Mouse (Mus musculus): ENCODE data around the gene Gm49321.
A peak's percentile ranks its signal among the peaks of the same experiment; 100 is the strongest.

The Gm49321 gene

DNA sequence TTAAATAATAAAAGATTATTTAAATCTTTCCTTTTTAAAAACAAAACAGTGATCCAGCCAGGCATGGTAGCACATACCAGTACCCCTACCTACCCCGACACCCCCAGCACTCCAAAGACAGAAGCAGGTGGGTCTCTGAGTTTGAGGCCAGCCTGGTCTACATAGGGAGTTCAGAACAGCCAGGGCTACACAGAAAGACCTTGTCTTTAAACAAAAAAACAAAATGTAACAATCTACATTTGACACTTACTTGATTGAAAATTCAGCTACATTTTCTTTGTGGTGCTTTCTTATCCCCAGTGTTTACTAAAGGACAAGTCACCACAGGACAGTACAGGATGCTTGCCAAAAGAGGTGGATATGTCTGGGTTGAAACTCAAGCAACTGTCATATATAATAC, at the start of gene Gm49321:
Gene Gm49321, plus strand, starts transcription at position 301 of the 400 bp plus-strand sequence.
- no peak for DNase-seq (ENCODE audit: low read depth, low spot score)

DNA sequence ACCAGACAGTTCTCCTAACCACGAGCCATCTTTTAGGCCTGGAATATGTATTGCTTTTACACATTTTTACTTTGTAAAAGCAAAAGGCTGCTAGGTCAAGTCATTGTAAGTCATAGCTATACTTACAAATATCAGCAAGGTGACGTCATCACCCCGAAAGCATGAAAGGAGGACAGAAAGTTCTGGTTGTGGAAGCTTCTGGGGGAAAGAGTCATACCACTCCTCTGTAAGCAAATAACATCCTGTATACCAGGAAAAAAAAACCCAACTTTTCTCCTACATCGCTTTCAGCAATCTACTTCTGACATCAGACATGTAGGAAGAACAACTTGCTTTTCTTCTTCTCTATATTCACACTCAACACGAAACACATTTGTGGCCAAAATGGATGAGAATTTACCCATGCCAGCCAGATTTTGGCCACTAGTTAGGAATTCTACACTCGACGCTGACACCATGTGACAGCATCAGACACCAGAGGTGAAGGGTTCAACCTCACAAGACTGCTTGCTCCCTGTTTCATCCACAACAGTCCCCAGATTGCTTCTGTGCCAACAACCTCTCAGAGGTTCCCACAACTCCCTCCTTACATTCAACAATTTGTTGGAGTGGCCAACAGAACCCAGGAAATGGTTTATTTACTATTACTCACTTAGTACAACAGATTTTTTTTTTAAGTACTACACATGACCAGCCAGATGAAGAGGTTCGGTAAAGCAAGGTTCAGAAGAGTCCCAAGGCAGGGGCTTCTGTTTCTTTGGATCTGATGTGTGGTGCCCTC, 49.3 kb upstream of the Gm49321 start:
- no peak for DNase-seq (ENCODE audit: low read depth, low spot score)

- DNase-seq (ENCODE audit: low read depth, low spot score), result no peak
These were observed 47.9 kb upstream of the Gm49321 start for GRCm38 (mm10) chr12:73889571-73889970.

DNA sequence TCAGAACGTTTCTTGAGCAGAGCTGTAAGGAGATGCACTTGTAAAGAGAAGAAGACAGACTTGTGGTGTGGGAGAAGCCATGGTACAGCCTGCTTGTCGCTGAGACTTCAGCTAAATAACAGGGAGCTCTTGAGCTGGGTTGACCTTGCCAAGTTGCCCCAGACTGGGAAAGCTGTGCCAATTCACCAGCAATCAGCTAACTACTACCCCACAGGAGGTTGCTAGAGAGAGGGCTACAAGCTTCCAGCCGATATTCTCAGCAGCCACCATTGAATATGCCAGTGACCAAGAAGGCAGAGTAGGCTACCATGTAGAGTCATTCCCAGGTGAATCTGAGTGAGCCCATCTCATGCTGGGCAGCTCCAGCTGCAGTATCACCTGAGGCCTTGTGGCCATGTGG, 47.4 kb upstream of the Gm49321 start:
- DNase-seq (ENCODE audit: low read depth, low spot score), result no peak

DNA sequence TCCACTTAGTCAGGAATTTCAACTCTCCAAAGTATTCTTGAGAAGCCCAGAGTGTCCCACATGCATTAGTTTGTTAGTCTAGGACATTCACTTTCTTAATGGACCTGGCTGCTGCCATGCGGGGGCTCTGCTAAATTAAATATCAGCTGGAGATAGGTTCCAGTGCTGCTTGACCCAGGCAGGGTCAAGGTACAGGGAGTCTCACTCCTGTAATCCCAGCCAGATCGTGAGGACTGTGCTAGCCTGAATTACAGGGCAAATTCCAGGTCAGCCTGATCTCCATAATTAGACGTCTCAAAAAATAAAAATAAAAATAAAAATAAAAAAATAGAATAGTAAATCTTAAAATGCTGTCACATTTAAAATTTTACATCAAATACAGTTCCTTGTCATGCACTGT, 44.8 kb upstream of the Gm49321 start:
- no peak for DNase-seq (ENCODE audit: low read depth, low spot score)

DNA sequence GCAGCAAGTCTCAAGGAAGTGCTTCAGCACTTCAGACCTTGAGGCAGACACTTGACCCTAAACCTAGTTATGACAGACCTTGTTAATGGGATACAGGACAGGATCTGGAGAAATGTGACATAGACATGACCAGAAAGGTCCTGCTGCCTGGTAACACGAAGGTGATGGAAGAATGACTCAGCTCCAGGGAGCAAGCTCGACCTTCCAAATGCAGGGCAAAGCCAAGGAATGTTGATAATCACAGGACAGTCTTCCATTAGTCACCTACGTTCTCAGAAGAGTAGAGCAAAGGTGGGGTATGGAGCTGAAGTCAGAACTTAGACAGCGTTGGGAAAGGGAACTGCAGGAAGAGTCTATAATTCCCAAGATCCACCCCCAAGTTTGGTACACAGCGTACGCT, 42.6 kb upstream of the Gm49321 start:
- no peak for DNase-seq (ENCODE audit: low read depth, low spot score)

DNA sequence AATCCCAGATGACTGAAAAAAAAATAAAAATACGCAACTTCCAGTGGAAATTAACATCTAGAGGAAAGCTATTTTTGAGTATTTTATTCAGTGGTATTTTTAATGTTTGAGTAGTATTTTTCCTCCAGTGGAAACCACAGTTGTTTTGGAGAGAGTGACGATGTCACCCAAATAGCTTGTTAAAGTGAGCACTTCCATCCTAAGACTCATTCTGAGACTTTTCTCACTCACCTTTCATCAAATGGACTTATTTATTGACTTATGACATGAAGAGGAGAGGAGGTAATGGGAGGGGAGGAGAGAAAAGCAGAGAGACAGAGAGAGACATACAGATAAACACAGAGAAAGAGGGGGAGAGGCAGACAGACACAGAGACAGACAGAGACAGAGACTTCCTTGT, 41.8 kb upstream of the Gm49321 start:
- DNase-seq (ENCODE audit: low read depth, low spot score), result no peak

- DNase-seq (ENCODE audit: low read depth, low spot score), result no peak
These were observed 41.0 kb upstream of the Gm49321 start for GRCm38 (mm10) chr12:73896471-73896870.

DNA sequence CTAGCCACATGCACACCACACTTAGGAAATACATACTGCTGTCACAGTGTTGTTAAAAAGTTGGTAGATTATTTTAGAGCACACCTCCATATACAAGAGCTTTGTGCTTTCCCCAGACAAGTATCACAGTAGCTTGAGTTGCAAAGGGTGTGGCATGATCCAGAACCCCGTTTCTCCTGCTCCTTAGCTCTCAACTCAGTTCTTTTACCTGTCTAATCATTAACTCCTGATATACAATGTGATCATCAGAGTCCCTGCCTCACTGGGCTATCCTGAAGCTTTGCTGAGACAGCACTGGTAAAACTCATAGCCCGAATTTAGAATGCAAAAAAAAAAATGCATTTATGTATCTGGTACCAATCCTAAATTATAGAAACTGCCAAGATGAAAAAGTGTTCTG, 39.2 kb upstream of the Gm49321 start:
- no peak for DNase-seq (ENCODE audit: low read depth, low spot score)

DNA sequence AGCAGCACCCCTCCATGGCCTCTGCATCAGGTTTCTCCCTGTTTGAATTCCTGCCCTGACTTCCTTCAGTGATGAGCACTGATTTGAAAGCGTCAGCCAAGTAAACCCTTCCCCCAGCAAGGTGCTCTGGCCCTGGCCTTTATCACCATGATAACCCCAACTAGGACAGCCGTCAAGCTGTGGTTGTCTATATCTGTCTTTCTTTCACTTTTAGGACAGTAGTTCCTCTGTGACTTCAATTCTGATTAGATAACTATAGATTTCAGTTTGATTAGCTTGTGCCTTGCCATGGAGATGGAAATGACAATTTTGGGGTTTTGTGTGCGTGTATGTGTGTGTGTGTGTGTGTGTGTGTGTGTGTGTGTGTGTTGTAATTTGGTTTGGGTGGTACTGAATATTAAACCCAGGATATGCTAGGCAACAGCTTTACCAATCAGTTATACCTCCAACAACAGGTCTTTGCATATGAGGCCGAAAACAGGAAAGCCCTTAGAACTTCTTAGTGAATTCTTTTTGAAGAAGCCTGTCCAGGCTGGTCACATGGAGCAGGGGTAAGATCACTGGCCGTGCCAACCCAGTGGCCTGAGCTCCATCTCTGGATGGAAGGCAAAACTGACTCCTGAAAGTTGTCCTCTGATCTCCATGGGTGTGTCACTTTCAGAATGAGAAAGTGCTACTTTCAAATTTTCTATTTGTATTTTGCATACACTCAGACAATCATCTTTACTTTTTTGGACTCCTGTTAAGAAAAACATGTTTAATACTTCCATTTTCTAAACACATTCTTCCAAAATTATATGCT, 33.1 kb upstream of the Gm49321 start:
- DNase-seq (ENCODE audit: low read depth, low spot score), result no peak

GRCm38 (mm10) chr12:73905041-73905440, 32.4 kb upstream of the Gm49321 start:
- no peak for DNase-seq (ENCODE audit: low read depth, low spot score)

GRCm38 (mm10) chr12:73905555-73905954, 31.9 kb upstream of the Gm49321 start:
- no peak for DNase-seq (ENCODE audit: low read depth, low spot score)

- DNase-seq (ENCODE audit: low read depth, low spot score), result no peak
These were observed 30.3 kb upstream of the Gm49321 start for GRCm38 (mm10) chr12:73907079-73907672.

GRCm38 (mm10) chr12:73907673-73908150, 29.7 kb upstream of the Gm49321 start:
- peak; percentile 97 for DNase-seq (ENCODE audit: low read depth, low spot score)

GRCm38 (mm10) chr12:73908274-73909012, 29.0 kb upstream of the Gm49321 start:
- peak; percentile 70 for DNase-seq (ENCODE audit: low read depth, low spot score)

DNA sequence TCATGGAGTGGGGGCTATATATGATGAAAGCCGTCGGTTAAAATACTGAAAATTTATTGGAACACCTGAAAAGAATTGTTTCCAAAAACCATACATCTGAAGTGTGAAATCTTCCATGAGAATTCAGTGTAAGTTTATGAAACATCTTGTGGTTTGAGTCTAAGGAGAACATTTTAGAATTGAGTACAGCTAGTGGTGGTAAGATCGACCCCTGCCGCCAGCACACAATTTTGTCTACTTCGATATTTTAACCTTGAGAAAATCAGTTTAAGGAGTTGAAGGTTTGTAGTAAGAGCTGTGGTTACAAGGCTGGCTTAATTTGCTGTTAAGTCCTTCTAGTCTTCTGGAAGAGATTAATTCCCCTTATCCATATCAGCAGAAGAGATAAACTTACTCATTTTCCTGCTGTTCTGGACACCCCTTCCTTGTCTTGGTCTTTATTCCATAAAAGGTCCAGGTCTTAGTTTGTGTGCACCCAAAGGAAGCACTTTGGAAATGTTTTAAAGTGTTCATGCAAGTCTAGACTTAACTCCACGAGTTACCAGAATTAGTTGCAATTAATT, 28.4 kb upstream of the Gm49321 start:
- no peak for DNase-seq (ENCODE audit: low read depth, low spot score)

GRCm38 (mm10) chr12:73918479-73918878, 19.0 kb upstream of the Gm49321 start:
- DNase-seq (ENCODE audit: low read depth, low spot score), result no peak

- no peak for DNase-seq (ENCODE audit: low read depth, low spot score)
These were observed 7.2 kb upstream of the Gm49321 start for GRCm38 (mm10) chr12:73930266-73930665.

DNA sequence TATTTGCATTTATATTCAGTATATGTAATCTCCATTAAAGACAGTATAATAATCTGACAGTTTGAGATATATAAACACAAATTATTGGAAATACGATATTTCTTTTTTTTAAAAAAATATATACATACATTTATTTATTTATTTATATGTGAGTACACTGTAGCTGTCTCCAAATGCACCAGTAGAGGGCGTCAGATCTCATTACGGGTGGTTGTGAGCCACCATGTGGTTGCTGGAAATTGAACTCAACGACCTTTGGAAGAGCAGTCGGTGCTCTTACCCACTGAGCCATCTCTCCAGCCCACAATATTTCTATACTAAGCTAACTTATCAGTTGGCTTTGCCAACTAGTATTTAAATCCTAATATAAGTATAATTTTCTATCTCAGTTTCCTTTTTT, 6.2 kb upstream of the Gm49321 start:
- DNase-seq (ENCODE audit: low read depth, low spot score), result peak; percentile 50

- no peak for DNase-seq (ENCODE audit: low read depth, low spot score)
These were observed 2.9 kb upstream of the Gm49321 start for GRCm38 (mm10) chr12:73934528-73934927.

GRCm38 (mm10) chr12:73939542-73939941, 2.1 kb downstream of the Gm49321 start:
- no peak for DNase-seq (ENCODE audit: low read depth, low spot score)

Measured in mesoderm, embryonic 11.5 days (tissue).